Mouse (Mus musculus) liver, embryonic 18 days (tissue): ENCODE results near the gene Gm10647. TPM values are rescaled to one million over a fixed set of nuclear protein-coding genes. Genes with fewer than 3 reads are reported as not detected.

Source experiments
- polyA plus RNA-seq: library from polyadenylated mRNA; depleted of rRNA; stranded (reverse); fragments of >200 nt; gene quantifications from 2 replicates; pipeline ENCODE4 v1.2.3, GENCODE M21; 2012; rRNA removed

Gene Gm10647
- polyA plus RNA-seq: 0.16 and 0.17 TPM in 2 replicates

GRCm38 (mm10) chr9:66796739-66797138 is at the start of gene Gm10647:
TSS of gene Gm10647 (plus strand) at chr9:66797039.

GRCm38 (mm10) chr9:66795464-66796324 is 1.1 kb upstream of the Gm10647 start, which contains the start of gene Aph1b:
TSS of gene Aph1b (minus strand) at chr9:66795490.

GRCm38 (mm10) chr9:66834318-66835096 is 37.7 kb downstream of the Gm10647 start, which contains the start of gene Aph1c:
TSS of gene Aph1c (minus strand) at chr9:66834726.

Other genes with a start within 250 kb of the Gm10647 start
- gene Usp3, start 203.9 kb upstream of the Gm10647 start, polyA plus RNA-seq: 9.7 and 10.1 TPM in 2 replicates
- 0.25 and 0.34 TPM in 2 replicates for gene Car12, start 83.4 kb upstream of the Gm10647 start, polyA plus RNA-seq
- gene Aph1b, start 1.5 kb upstream of the Gm10647 start, polyA plus RNA-seq: 1.1 and 1.3 TPM in 2 replicates
- 2.0 and 2.1 TPM in 2 replicates for gene Aph1c, start 37.7 kb downstream of the Gm10647 start, polyA plus RNA-seq
- gene Rab8b, start 122.6 kb downstream of the Gm10647 start, polyA plus RNA-seq: 12.3 and 12.7 TPM in 2 replicates
- gene Rps27l, start 149.0 kb downstream of the Gm10647 start, polyA plus RNA-seq: 230 and 242 TPM in 2 replicates
- gene Lactb, start 178.4 kb downstream of the Gm10647 start, polyA plus RNA-seq: 7.2 and 7.7 TPM in 2 replicates